Mouse (Mus musculus) thymus, adult 2 months (tissue): ENCODE results near the gene Fam240a. TPM values are rescaled to one million over a fixed set of nuclear protein-coding genes. Genes with fewer than 3 reads are reported as not detected.

Experiments
- DNase-seq: peaks from one replicate; pipeline ENCODE4 v3.0.0; 2021
- H3K27ac ChIP-seq: fragments of 200-500 bp; 2 replicates; pipeline ENCODE4 v1.5.1; 2012; ENCODE audit warnings: low read length, control low read depth; ENCODE audit not compliant: control insufficient read depth, insufficient read depth
- H3K27me3 ChIP-seq: fragments of 200-500 bp; 2 replicates; pipeline ENCODE4 v1.6.1; 2012; ENCODE audit warnings: mild to moderate bottlenecking, low read length, moderate library complexity, mixed read lengths; ENCODE audit not compliant: control insufficient read depth, insufficient read depth
- H3K36me3 ChIP-seq: fragments of 200-500 bp; 2 replicates; pipeline ENCODE4 v1.6.1; 2012; ENCODE audit warnings: mild to moderate bottlenecking, low read length, moderate library complexity; ENCODE audit not compliant: control insufficient read depth, insufficient read depth
- H3K4me1 ChIP-seq: fragments of 200-500 bp; replicated peaks from 2 replicates; pipeline ENCODE4 v1.6.1; 2012; ENCODE audit warnings: low read length; ENCODE audit not compliant: control insufficient read depth, insufficient read depth
- H3K4me3 ChIP-seq: fragments of 200-500 bp; 2 replicates; pipeline ENCODE4 v1.5.1; 2012; ENCODE audit warnings: mild to moderate bottlenecking, low read length, control low read depth, moderate library complexity; ENCODE audit not compliant: control insufficient read depth, insufficient read depth
- CTCF ChIP-seq: fragments of 200-500 bp; IDR thresholded peaks from 2 replicates; pipeline ENCODE4 v1.5.1; 2012; ENCODE audit warnings: mild to moderate bottlenecking, control low read depth, low read length, moderate library complexity, borderline replicate concordance; ENCODE audit not compliant: control insufficient read depth, poor library complexity, insufficient read depth; ENCODE audit errors: extremely low read depth
- POLR2A ChIP-seq: fragments of 200-500 bp; IDR thresholded peaks from 2 replicates; pipeline ENCODE4 v1.6.1; 2012; ENCODE audit warnings: mild to moderate bottlenecking, low read length, control low read depth, moderate library complexity; ENCODE audit not compliant: control insufficient read depth, poor library complexity, insufficient read depth; ENCODE audit errors: extremely low read depth
- WGBS: fragments of 180-500 bp; shearing (Covaris S2); methylation state at CpG from one replicate; pipeline ENCODE4 v1.1.7; 2018; 5-methylcytosine and 5-hydroxymethylcytosine counted together
- polyA plus RNA-seq: library from polyadenylated mRNA; depleted of rRNA; stranded (reverse); fragments of >200 nt; gene quantifications from 2 replicates; pipeline ENCODE4 v1.2.3, GENCODE M21; 2012

Gene Fam240a
- polyA plus RNA-seq, 1 experiment, result 0.74 TPM

- DNase-seq, result peak; percentile 47
- peak overlapping the region; percentile 99 for H3K27ac ChIP-seq
- H3K27me3 ChIP-seq, result no peaks in the 10 kb centered on the region
- no peak overlapping the region for H3K4me3 ChIP-seq
- H3K36me3 ChIP-seq, result no peaks in the 10 kb centered on the region
- TF ChIP-seq POLR2A (no peak), CTCF (no peak)
- H3K4me1 ChIP-seq, result peaks cover 49% of the 10 kb centered on the region
- WGBS, result 43% methylated on average over 6 of the region's 6 CpGs
Measured at GRCm38 (mm10) chr9:110909371-110909967, 7.2 kb downstream of the Fam240a start.

DNA sequence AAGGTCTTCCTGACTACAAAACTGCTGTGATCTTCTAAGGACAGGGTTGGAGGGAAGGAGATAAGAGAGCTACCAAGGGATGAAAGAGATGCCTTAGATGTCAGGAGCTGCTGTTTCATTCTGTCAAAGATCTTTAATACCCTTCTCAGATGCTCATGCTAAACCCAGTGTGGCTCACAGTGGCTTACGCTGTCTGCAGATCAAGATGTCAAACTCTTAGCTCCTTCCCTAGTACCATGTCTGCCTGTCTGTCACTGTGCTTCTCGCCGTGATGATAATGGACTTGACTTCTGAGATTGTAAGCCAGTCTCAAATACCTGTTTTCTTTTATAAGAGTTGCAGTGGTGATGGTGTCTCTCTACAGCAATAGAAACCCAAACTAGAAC lies 8.0 kb downstream of the Fam240a start:
- H3K27ac ChIP-seq, result peak overlapping the region; percentile 99
- no peak for DNase-seq
- H3K36me3 ChIP-seq, result no peaks in the 10 kb centered on the region
- no peak overlapping the region for H3K4me3 ChIP-seq
- WGBS, result 53% methylated on average over 3 of the region's 3 CpGs
- no peak for TF ChIP-seq POLR2A
- TF ChIP-seq CTCF, result no peak
- H3K4me1 ChIP-seq, result peaks cover 54% of the 10 kb centered on the region
- H3K27me3 ChIP-seq, result no peaks in the 10 kb centered on the region

DNA sequence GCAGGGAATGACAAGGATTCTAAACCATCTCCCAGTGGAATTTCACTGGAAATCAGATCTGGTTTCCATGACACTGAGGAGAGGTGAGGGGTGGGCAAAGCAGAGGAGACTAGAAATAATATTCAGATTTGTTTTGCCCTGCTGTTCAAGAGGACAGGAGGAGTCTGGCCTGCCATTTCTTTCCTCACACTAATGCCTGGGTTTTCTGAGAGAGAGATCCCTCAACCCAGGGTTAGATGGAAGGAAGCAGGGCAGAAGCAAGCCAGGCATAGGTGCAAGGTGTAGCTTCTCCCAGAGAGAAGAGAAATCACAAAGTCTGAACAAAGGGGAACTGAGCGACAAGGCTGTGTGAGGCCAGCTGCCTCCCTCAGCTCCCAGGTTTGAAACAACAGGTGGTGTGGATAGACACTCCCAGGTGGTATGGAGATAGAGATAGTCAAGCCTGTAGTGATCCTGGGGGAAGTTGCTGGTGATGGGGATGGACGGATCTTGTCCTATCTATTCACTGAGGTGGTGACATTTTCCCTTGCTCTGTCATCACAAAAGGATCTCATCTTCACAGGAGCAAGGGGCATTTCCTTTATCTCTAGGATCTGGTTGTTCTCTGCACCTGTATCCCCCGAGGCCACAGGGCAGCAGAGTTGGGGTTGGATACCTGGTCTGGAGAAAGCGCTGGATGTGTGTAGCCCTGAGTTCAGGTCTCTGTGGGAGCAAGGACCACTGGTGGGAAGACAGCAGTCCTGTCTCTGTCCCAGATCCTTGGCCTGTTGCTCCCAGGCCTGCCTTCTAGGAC lies 8.6 kb downstream of the Fam240a start:
- no peaks in the 10 kb centered on the region for H3K36me3 ChIP-seq
- peak; percentile 51 for DNase-seq
- peak overlapping the region; percentile 99 for H3K27ac ChIP-seq
- no peak for TF ChIP-seq CTCF
- TF ChIP-seq POLR2A, result no peak
- H3K4me1 ChIP-seq, result peaks cover 55% of the 10 kb centered on the region
- H3K4me3 ChIP-seq, result no peak overlapping the region
- WGBS, result 28% methylated on average over 4 of the region's 4 CpGs
- no peaks in the 10 kb centered on the region for H3K27me3 ChIP-seq

DNA sequence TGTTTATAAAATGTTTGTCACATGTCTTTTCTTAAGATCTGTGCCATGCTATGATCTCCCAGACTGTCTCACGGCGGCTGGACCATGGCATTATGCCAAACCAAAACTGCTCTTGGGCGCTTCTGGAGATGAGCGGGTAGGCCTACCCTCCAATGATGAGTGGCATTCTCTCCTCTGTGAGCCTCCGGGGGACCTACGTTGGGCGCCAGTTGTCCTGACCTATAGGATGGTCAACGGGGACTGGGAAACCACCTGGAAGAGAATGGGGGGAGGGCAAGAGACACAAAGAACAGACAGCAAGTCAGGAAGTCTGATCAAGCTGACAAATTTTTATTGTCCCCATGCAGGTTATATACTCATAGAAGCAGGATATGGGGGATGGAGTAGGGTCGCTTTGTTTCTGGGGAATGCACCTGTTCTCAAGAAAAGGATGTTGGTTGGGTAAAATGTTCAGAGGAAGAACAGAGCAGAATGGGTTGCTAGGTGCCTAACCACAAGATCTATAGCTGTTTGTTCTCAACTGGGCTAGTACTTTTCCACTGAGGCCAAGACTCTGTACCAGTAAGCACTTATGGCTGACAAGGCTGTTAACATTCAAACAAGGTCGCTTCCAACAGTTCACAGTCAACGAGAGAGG lies 9.3 kb downstream of the Fam240a start:
- no peak for TF ChIP-seq CTCF
- no peak for TF ChIP-seq POLR2A
- DNase-seq, result peak; percentile 72
- H3K4me1 ChIP-seq, result peaks cover 53% of the 10 kb centered on the region
- no peaks in the 10 kb centered on the region for H3K27me3 ChIP-seq
- no peak overlapping the region for H3K4me3 ChIP-seq
- 43% methylated on average over 11 of the region's 11 CpGs for WGBS
- H3K36me3 ChIP-seq, result no peaks in the 10 kb centered on the region
- peak overlapping the region; percentile 99 for H3K27ac ChIP-seq

GRCm38 (mm10) chr9:110902271-110902670 lies 14.4 kb downstream of the Fam240a start:
- peaks cover 6% of the 10 kb centered on the region; the same call in 1 of the 2 replicates for H3K36me3 ChIP-seq
- no peak for TF ChIP-seq POLR2A
- TF ChIP-seq CTCF, result no peak
- no peak overlapping the region for H3K27ac ChIP-seq
- no peaks in the 10 kb centered on the region for H3K27me3 ChIP-seq
- DNase-seq, result no peak
- H3K4me1 ChIP-seq, result peaks cover 68% of the 10 kb centered on the region
- no peak overlapping the region for H3K4me3 ChIP-seq
- WGBS, result 95% methylated on average over 4 of the region's 4 CpGs

- peaks cover 76% of the 10 kb centered on the region for H3K4me1 ChIP-seq
- WGBS, result 95% methylated on average over 6 of the region's 6 CpGs
- H3K27ac ChIP-seq, result peak overlapping the region; percentile 55; the same call in 1 of the 2 replicates
- no peak for DNase-seq
- H3K27me3 ChIP-seq, result no peaks in the 10 kb centered on the region
- no peak for TF ChIP-seq CTCF
- TF ChIP-seq POLR2A, result no peak
- no peak overlapping the region for H3K4me3 ChIP-seq
- peaks cover 6% of the 10 kb centered on the region; the same call in 1 of the 2 replicates for H3K36me3 ChIP-seq
Measured at GRCm38 (mm10) chr9:110901204-110901603, 15.5 kb downstream of the Fam240a start.
